Mouse (Mus musculus): ENCODE results near the gene Sema4b. TPM values are rescaled to one million over a fixed set of nuclear protein-coding genes. Genes with fewer than 3 reads are reported as not detected.
A peak's percentile ranks its signal among the peaks of the same experiment; 100 is the strongest.

The Sema4b gene
- polyA plus RNA-seq, 1 experiment from 2014 or later, result 12.4 TPM

DNA sequence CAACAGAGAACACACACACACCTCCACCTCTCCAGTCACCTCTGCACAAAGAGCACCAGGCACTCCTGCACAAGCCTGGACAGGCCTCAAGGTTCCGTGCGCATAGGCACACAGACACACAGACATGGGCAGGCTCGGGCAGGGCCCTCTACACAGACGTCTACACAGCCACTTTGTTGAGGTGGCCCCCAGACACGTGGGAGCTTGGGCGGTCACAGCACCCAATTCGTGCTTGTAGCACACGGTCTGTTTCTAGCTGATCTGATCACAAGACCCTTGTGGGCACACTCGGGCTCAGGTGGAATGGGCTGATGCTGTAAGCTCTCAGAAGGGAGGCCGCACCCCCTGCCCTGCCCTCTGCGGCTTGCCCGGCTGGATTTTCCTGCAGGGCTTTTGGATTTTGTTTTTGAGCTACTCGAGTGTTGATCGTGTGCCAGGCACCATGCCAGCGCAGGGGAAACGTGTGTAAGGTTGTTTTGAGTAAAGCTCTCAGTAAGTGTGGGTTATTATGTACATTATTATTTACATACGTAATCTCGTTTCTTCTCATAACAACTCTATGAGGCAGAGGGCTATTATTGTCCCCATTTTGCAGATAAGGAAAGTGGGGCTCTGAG lies 21.5 kb downstream of the Sema4b start:
- Histone ChIP-seq H3K4me3 (no peak overlapping the region), H3K9me3 (replicated peaks) (no peaks in the 10 kb centered on the region), H3K4me2 (peak overlapping the region; percentile 40), H3K9ac (peak overlapping the region; percentile 34; the same call in 1 of the 2 replicates), H3K4me1 (replicated peaks) (peaks cover 66% of the 10 kb centered on the region), H3K27ac (peak overlapping the region; percentile 89), H3K36me3 (no peaks in the 10 kb centered on the region), H3K27me3 (no peaks in the 10 kb centered on the region)
- peak; percentile 19; the same call in 1 of the 2 replicates for ATAC-seq (replicated peaks; ENCODE audit: insufficient number of reproducible peaks, insufficient read depth, low FRiP score, low read depth)
- WGBS, result 48% methylated on average over 18 of the region's 18 CpGs

DNA sequence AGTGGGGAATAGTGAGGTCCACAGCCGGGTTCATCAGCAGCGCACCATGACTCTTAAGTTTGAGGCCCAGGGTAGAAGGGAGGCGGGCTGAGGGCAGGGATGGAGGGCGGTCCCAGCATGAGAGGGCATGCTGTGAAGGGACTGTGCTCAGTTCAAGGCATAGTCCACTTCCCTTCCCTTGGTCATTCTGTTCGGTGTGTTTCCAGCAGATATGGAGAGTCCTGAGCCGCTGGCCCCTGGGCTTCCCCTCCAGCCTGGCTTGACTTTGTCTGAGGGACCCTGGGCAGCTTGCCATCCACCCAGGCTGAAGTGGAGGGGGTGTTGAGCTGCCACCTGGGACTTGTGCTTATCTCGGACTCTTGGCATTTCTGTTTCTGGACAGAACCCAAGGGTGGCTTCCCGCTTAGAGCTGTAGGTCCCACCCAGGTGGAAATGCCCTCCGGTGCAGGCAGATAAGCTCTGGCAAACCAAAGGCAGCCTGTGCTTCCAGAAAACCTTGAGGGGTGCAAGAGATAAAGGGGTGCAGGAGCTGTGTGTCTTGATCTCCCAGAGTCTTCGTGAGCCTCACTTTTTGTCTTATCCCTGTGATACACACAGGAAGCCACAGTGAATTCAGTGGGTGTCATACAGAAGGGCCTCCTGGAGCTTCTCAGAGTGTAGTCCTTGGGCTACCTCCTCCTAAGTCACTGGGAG lies 22.2 kb downstream of the Sema4b start:
- Histone ChIP-seq H3K36me3 (no peaks in the 10 kb centered on the region), H3K4me3 (0 out of 2 replicates have a peak overlapping the region, but pooled peaks have one; percentile 2), H3K4me2 (peak overlapping the region; percentile 40), H3K4me1 (replicated peaks) (peaks cover 63% of the 10 kb centered on the region), H3K9ac (no peak overlapping the region), H3K9me3 (replicated peaks) (no peaks in the 10 kb centered on the region), H3K27me3 (no peaks in the 10 kb centered on the region), H3K27ac (peak overlapping the region; percentile 89)
- 22% methylated on average over 10 of the region's 10 CpGs for WGBS
- ATAC-seq (replicated peaks; ENCODE audit: insufficient number of reproducible peaks, insufficient read depth, low FRiP score, low read depth), result peak; percentile 77

DNA sequence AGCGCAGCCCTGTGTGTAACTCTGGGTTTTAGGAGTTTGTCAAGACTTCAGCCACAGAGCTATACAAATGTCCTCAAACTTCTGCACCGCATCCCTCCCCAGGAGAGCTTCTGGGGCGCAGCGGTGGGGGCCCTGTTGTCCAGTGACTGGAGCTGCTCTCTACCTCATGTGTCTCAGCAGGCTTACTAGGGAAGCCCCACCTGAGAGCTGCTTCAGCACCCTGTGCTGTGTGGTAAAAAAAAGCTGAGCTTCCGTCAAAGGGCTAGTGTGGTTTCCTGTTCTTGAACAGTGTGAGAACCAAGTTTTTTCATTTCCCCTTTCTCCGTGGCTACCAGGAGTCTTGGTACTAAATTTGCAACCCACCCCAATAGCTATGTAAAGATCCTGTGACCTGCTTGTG lies 23.0 kb downstream of the Sema4b start:
- WGBS, result 71% methylated on average over 6 of the region's 6 CpGs
- Histone ChIP-seq H3K9ac (no peak overlapping the region), H3K4me1 (replicated peaks) (peaks cover 58% of the 10 kb centered on the region), H3K36me3 (no peaks in the 10 kb centered on the region), H3K9me3 (replicated peaks) (no peaks in the 10 kb centered on the region), H3K4me3 (no peak overlapping the region), H3K4me2 (peak overlapping the region; percentile 40; the same call in 1 of the 2 replicates), H3K27me3 (no peaks in the 10 kb centered on the region), H3K27ac (peak overlapping the region; percentile 89)
- ATAC-seq (replicated peaks; ENCODE audit: insufficient number of reproducible peaks, insufficient read depth, low FRiP score, low read depth), result no peak

DNA sequence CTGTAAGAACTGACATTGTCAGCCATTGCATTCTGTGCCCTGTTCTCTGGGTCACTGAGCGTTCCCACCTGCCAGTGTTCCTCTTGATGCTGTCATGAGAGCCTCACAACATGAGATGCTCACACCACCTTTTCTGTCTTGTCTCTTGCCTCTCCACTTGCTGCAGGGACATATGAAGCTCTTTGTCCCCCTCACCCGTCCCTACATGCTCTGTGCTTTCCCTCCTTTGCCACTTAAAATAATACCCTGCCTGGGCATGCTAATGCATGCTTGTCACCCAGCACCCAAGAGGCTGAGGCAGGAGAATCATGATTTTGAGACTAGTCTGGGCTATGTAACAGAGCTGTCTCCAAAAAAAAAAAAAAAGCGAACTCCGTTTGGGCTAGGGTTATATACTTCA lies 24.3 kb downstream of the Sema4b start:
- Histone ChIP-seq H3K4me1 (replicated peaks) (peaks cover 58% of the 10 kb centered on the region), H3K9me3 (replicated peaks) (no peaks in the 10 kb centered on the region), H3K27ac (no peak overlapping the region), H3K27me3 (no peaks in the 10 kb centered on the region), H3K9ac (no peak overlapping the region), H3K4me2 (no peak overlapping the region), H3K36me3 (no peaks in the 10 kb centered on the region; the same call in 1 of the 2 replicates), H3K4me3 (no peak overlapping the region)
- no peak for ATAC-seq (replicated peaks; ENCODE audit: insufficient number of reproducible peaks, insufficient read depth, low FRiP score, low read depth)
- WGBS, result 79% methylated on average over 4 of the region's 4 CpGs

DNA sequence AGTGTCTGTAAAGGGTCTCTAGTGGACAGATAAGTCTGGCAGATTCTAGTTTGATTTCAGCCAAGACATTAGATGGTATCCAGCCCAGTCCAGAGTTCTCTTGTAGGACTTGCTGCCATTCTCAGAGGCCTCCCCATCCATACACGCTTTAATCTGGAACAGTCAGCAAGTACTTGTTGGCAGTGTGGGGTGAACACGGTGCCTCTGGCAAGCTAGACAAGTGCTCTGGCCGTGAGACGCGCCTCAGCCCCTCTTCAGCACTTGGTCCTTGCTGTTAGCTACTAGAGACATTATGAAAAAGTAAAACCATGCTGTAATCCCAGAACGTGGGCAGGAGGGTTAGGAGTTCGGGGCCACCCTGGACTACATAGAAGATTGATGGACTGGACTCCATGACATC lies 27.0 kb downstream of the Sema4b start:
- no peak for ATAC-seq (replicated peaks; ENCODE audit: insufficient number of reproducible peaks, insufficient read depth, low FRiP score, low read depth)
- Histone ChIP-seq H3K4me3 (no peak overlapping the region), H3K9me3 (replicated peaks) (no peaks in the 10 kb centered on the region), H3K9ac (no peak overlapping the region), H3K4me1 (replicated peaks) (peaks cover 32% of the 10 kb centered on the region), H3K27ac (no peak overlapping the region), H3K36me3 (peaks cover 25% of the 10 kb centered on the region; the same call in 1 of the 2 replicates), H3K4me2 (no peak overlapping the region), H3K27me3 (no peaks in the 10 kb centered on the region)
- WGBS, result 62% methylated on average over 7 of the region's 7 CpGs

DNA sequence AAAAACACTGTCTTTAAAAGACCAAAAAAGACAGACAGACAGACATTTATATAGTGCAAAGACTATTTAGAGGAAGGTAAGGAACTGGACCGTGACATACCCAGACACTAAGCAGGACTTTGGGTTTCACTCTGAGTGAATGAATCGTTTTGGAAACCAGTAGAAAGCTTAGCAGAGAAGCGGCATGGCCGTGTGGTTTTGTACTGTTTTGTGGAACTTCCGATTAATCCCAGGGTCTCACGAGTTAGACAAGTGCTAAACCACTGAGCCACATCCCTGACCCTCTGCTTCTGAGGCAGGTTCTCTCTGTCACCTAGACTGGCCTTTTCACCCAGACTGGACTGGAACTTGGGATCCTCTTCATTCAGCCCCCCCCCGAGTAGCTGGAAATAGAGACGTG lies 27.8 kb downstream of the Sema4b start:
- Histone ChIP-seq H3K9me3 (replicated peaks) (no peaks in the 10 kb centered on the region), H3K4me2 (no peak overlapping the region), H3K36me3 (peaks cover 34% of the 10 kb centered on the region), H3K9ac (no peak overlapping the region), H3K27me3 (no peaks in the 10 kb centered on the region), H3K4me1 (replicated peaks) (peaks cover 23% of the 10 kb centered on the region), H3K27ac (no peak overlapping the region), H3K4me3 (no peak overlapping the region)
- 81% methylated on average over 8 of the region's 8 CpGs for WGBS
- ATAC-seq (replicated peaks; ENCODE audit: insufficient number of reproducible peaks, insufficient read depth, low FRiP score, low read depth), result no peak

DNA sequence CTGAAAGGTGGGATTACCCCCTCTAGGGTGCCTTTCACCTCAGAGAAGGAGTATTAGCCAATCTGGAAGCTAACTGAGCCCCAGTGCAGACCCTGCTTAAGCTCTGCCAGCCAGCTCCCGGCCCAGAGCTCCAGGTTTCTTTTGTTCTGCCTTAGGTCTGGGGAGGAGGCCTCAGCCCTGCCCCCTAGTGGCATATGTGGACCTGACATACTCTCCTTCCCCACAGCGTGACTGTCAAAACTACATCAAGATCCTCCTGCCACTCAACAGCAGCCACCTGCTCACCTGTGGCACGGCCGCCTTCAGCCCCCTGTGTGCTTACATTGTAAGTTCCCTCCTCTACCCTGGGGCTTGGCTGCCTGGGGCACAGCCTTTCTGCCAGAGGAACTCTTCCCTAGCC lies 28.8 kb downstream of the Sema4b start:
- Histone ChIP-seq H3K9me3 (replicated peaks) (no peaks in the 10 kb centered on the region), H3K4me2 (no peak overlapping the region), H3K4me3 (no peak overlapping the region), H3K4me1 (replicated peaks) (peaks cover 15% of the 10 kb centered on the region), H3K9ac (no peak overlapping the region), H3K36me3 (peaks cover 43% of the 10 kb centered on the region), H3K27me3 (no peaks in the 10 kb centered on the region), H3K27ac (peak overlapping the region; percentile 22; the same call in 1 of the 2 replicates)
- 26% methylated on average over 4 of the region's 4 CpGs for WGBS
- peak; percentile 50 for ATAC-seq (replicated peaks; ENCODE audit: insufficient number of reproducible peaks, insufficient read depth, low FRiP score, low read depth)

DNA sequence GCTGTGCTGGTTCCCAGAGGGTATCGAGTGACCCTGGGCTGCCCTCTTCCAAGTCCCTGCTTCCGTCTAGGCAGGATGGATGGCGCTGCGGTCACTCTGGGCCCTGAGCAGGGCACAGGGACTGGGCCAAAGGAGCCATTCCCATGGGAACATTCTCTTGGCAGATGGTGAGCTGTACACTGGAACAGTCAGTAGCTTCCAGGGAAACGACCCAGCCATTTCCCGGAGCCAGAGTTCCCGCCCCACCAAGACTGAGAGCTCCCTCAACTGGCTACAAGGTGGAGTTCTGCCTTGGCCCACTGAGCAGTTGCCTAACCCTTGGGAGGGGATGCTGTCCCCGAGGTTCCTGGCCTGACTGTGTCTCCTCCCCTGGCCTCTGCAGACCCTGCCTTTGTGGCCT lies 29.9 kb downstream of the Sema4b start:
- no peak overlapping the region for H3K27ac ChIP-seq
- ATAC-seq (replicated peaks; ENCODE audit: insufficient number of reproducible peaks, insufficient read depth, low FRiP score, low read depth), result no peak
- H3K4me3 ChIP-seq, result no peak overlapping the region
- H3K4me1 ChIP-seq (replicated peaks), result peaks cover 15% of the 10 kb centered on the region
- no peak overlapping the region for H3K4me2 ChIP-seq
- no peaks in the 10 kb centered on the region for H3K9me3 ChIP-seq (replicated peaks)
- no peak overlapping the region for H3K9ac ChIP-seq
- 72% methylated on average over 8 of the region's 8 CpGs for WGBS
- peaks cover 55% of the 10 kb centered on the region for H3K36me3 ChIP-seq
- H3K27me3 ChIP-seq, result no peaks in the 10 kb centered on the region

DNA sequence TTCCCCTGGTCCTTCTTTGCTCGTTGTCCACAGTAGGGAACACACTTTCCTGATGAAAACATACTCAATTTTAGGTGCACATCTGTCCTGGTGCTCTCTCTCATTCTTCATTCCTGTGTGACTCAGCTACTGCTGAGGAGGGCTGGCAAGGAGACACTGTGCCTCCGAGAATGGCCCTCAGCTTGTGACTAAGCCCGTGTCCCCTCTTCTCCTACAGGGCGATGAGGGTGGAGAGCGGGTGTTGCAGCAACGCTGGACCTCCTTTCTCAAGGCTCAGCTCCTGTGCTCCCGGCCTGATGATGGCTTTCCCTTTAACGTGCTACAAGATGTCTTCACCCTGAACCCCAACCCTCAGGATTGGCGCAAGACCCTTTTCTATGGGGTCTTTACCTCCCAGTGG lies 32.0 kb downstream of the Sema4b start:
- H3K27me3 ChIP-seq, result no peaks in the 10 kb centered on the region
- no peak overlapping the region for H3K4me3 ChIP-seq
- 85% methylated on average over 9 of the region's 9 CpGs for WGBS
- peaks cover 10% of the 10 kb centered on the region for H3K4me1 ChIP-seq (replicated peaks)
- H3K9ac ChIP-seq, result no peak overlapping the region
- no peak for ATAC-seq (replicated peaks; ENCODE audit: insufficient number of reproducible peaks, insufficient read depth, low FRiP score, low read depth)
- H3K27ac ChIP-seq, result no peak overlapping the region
- peaks cover 59% of the 10 kb centered on the region for H3K36me3 ChIP-seq
- no peaks in the 10 kb centered on the region for H3K9me3 ChIP-seq (replicated peaks)
- H3K4me2 ChIP-seq, result no peak overlapping the region

DNA sequence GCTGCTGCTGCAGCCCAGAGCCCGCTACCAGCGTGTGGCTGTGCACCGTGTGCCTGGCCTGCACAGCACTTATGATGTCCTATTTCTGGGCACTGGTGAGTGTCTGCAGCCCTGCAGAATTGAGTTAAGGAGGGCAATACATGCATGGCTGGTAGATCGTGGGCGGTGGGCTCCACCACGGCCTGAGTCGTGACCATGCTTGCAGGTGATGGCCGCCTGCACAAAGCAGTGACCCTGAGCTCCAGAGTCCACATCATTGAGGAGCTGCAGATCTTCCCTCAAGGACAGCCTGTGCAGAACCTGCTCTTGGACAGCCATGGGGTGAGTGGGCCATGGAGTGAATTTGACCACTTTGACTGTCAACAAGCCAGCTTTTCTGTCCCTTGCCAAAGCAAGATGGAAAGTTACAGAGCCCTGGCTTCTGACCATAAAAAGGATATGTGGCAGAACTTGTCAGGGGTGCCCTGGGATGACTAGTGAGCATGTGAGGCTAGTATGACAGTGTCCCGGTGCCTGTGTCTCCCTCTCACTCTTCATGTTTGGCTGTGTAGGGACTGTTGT lies 33.7 kb downstream of the Sema4b start:
- H3K4me3 ChIP-seq, result no peak overlapping the region
- no peak for ATAC-seq (replicated peaks; ENCODE audit: insufficient number of reproducible peaks, insufficient read depth, low FRiP score, low read depth)
- no peaks in the 10 kb centered on the region for H3K9me3 ChIP-seq (replicated peaks)
- peaks cover 75% of the 10 kb centered on the region for H3K36me3 ChIP-seq
- no peak overlapping the region for H3K9ac ChIP-seq
- no peak overlapping the region for H3K27ac ChIP-seq
- 92% methylated on average over 9 of the region's 9 CpGs for WGBS
- peaks cover 3% of the 10 kb centered on the region; the same call in 1 of the 2 replicates for H3K4me1 ChIP-seq (replicated peaks)
- no peak overlapping the region for H3K4me2 ChIP-seq
- H3K27me3 ChIP-seq, result no peaks in the 10 kb centered on the region

DNA sequence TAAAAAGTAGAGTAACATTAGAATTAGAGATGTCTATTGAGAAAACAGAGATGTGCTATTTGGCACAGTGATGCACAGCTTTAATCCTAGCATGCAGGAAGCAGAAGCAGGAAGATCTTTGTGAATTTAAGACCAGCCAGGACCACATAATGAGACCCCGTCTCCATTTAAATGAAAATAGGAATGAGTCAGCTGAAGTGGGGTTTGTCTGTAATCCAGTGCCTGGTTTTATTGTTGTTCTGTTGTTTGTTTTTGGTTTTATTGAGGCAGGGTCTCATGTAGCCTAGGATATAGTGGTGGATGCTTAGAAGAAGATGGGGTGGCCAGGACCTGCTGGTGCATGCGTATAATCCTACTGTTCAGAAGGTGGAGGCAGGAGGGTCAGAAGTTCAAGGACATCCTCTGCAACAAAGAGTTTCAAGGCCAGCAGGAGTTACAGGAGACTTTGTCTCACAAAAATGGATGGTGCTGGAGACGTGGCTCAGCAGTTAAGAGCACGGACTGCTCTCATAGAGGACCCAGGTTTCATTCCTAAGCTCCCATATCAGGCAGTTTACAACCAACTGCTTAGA lies 34.6 kb downstream of the Sema4b start:
- H3K27ac ChIP-seq, result no peak overlapping the region
- H3K36me3 ChIP-seq, result peaks cover 80% of the 10 kb centered on the region
- H3K9ac ChIP-seq, result no peak overlapping the region
- H3K4me2 ChIP-seq, result no peak overlapping the region
- no peaks in the 10 kb centered on the region for H3K9me3 ChIP-seq (replicated peaks)
- WGBS, result 86% methylated on average over 4 of the region's 4 CpGs
- no peak for ATAC-seq (replicated peaks; ENCODE audit: insufficient number of reproducible peaks, insufficient read depth, low FRiP score, low read depth)
- H3K27me3 ChIP-seq, result no peaks in the 10 kb centered on the region
- no peak overlapping the region for H3K4me3 ChIP-seq
- H3K4me1 ChIP-seq (replicated peaks), result no peaks in the 10 kb centered on the region
